Mouse (Mus musculus) cerebellum, adult 8-10 months (tissue): Measurements from ENCODE around the gene Galt.

Experiments used
- DNase-seq: peaks from one replicate; pipeline ENCODE4 v3.0.0; 2022

Gene Galt

GRCm38 (mm10) chr4:41754797-41755337, at the start of gene Galt:
TSS of gene Galt (plus strand) at chr4:41755228.
- no peak for DNase-seq

- peak; percentile 41 for DNase-seq
Observed at GRCm38 (mm10) chr4:41705922-41706754, 48.9 kb upstream of the Galt start.

- peak; percentile 78 for DNase-seq
Observed at GRCm38 (mm10) chr4:41707011-41707535, 48.0 kb upstream of the Galt start.

GRCm38 (mm10) chr4:41708192-41708745, 46.8 kb upstream of the Galt start:
- peak; percentile 69 for DNase-seq

- no peak for DNase-seq
Observed at GRCm38 (mm10) chr4:41710229-41710628, 44.8 kb upstream of the Galt start.

GRCm38 (mm10) chr4:41711705-41712375, 43.2 kb upstream of the Galt start:
- DNase-seq: no peak

GRCm38 (mm10) chr4:41712421-41713196, 42.4 kb upstream of the Galt start:
- no peak for DNase-seq

GRCm38 (mm10) chr4:41713197-41714067, 41.6 kb upstream of the Galt start, which contains the start of gene Rpp25l:
TSS of gene Rpp25l (minus strand) at chr4:41713534.
- DNase-seq: peak; percentile 88

- DNase-seq: peak; percentile 73
Observed at GRCm38 (mm10) chr4:41714276-41714675, 40.8 kb upstream of the Galt start.

GRCm38 (mm10) chr4:41715082-41715481, 39.9 kb upstream of the Galt start:
- DNase-seq: no peak

GRCm38 (mm10) chr4:41715596-41715995, 39.4 kb upstream of the Galt start:
- DNase-seq: no peak

GRCm38 (mm10) chr4:41716834-41717233, 38.2 kb upstream of the Galt start:
- DNase-seq: no peak

- peak; percentile 85 for DNase-seq
Observed at GRCm38 (mm10) chr4:41722918-41723351, 32.1 kb upstream of the Galt start, which contains the start of gene Dctn3. TSS of gene Dctn3 (minus strand) at chr4:41723170.

- no peak for DNase-seq
Observed at GRCm38 (mm10) chr4:41726826-41727621, 28.0 kb upstream of the Galt start.

- DNase-seq: no peak
Observed at GRCm38 (mm10) chr4:41731052-41731765, 23.8 kb upstream of the Galt start, which contains the start of gene Arid3c. TSS of gene Arid3c (minus strand) at chr4:41731142.

- peak; percentile 63 for DNase-seq
Observed at GRCm38 (mm10) chr4:41737602-41738255, 17.3 kb upstream of the Galt start.

GRCm38 (mm10) chr4:41738256-41738603, 16.8 kb upstream of the Galt start:
- DNase-seq: no peak

- no peak for DNase-seq
Observed at GRCm38 (mm10) chr4:41739260-41739659, 15.8 kb upstream of the Galt start.
